Mouse (Mus musculus) lung, postnatal 4 days (tissue): ENCODE measurements around the gene Gm45785.

Experiments used
- DNase-seq, 2 experiments: peaks; one replicate each; pipeline ENCODE4 v3.0.0; 2021

Gene Gm45785

GRCm38 (mm10) chr7:140857550-140858505 lies 1.7 kb upstream of the Gm45785 start, which contains the start of gene Bet1l:
Bet1l (minus strand) TSS chr7:140857577.
- DNase-seq: peak in 1 of 2 experiments; percentile 31

DNA sequence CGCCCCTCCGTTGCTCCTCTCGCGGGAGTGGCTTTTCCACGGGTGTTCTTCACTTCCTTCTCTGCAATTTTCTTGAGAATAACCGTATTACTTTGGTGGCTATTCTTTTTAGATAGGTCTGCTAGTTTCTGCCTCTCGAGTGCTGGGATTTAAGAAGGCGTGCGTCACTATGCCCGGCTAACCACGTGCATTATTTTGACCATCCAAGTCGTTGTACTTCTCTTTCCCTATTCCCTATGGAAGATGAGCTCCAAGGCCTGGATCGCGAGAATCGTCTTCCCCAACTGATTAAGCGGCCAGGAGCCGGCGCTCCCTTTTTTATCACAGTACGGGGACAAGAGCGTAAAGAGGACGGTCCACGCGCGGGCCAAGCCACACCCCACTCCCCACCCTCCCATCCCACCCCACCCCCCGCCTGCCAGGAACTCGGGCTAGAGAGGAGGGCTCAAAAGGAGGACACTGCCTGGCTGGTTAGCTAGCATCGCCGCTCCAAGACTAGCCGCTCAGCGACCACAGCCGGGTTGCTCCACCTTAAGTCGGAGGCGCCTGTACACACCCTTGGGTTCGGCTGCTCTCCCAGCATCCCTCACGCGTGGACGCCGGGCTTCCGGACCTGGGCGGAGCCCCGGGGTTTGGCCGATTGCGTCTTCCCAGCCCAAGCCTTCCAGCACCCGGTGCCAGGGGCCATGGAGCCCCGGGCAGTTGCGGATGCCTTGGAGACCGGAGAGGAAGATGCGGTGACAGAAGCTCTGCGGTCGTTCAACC lies 836 bp upstream of the Gm45785 start, which contains the start of gene Ric8a:
Ric8a (plus strand) TSS at position 173 of the 765 bp plus-strand sequence.
- peak; percentile 93 to 94 for DNase-seq

DNA sequence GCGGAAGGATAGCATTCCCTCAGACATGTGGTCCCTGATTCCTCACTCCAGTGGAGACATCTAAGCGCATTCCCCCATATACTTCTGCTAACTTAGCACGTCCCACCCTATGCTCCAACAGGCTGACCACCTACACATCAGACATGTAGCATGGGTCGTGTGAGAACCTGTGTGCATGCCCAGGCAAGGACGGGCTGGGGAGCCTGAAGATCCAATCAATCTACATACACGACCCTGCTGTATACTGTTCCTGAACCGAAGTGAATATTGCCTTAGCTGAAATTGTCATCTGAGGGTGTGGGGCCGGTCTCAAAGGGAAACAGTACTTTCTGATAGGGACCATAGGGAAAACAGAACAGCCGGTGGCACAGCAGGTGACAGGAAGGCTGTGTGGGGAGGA lies 950 bp downstream of the Gm45785 start:
- no peak for DNase-seq

DNA sequence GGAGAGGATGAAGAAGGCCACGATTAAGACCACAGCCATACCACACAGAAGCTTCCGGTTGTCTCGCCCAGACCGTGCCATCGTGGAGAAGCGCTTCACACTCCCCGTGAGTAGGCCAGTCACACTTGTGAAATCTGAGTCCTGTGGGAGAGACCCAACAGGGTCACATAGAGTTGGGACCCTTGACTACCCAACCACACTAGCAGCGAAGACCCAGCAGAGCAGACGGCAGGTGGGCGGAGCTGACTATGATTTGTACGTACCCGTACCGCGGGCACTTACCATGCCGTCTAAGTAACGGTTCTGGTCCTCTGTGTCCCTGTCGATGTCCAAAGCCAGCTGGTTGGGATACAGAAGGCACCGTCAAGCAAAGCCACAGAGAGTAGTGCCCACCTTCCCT lies 1.6 kb downstream of the Gm45785 start:
- DNase-seq: no peak

DNA sequence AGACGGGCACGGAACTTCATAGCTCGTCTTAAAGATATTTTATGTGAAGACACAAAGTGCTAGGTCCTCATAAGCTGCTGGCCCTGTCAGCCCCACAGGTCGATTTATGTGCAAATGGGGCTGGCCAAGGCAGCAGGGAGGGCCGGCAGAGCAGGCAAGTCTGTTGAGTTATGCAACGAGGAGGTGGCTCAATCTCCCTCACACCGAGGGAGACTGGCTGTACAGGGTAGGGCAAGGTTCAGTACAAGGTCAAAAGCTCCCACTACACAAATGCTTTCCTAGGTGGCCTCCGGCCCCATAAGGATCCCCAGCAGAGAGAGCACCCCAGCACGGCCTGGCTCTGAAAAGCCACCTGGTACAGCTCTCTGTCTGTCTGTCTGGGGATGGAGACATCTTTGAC lies 2.7 kb downstream of the Gm45785 start:
- no peak for DNase-seq

- no peak for DNase-seq
These were observed 4.2 kb downstream of the Gm45785 start for GRCm38 (mm10) chr7:140851916-140852315.

- no peak for DNase-seq
These were observed 7.5 kb downstream of the Gm45785 start for GRCm38 (mm10) chr7:140848591-140848990.

DNA sequence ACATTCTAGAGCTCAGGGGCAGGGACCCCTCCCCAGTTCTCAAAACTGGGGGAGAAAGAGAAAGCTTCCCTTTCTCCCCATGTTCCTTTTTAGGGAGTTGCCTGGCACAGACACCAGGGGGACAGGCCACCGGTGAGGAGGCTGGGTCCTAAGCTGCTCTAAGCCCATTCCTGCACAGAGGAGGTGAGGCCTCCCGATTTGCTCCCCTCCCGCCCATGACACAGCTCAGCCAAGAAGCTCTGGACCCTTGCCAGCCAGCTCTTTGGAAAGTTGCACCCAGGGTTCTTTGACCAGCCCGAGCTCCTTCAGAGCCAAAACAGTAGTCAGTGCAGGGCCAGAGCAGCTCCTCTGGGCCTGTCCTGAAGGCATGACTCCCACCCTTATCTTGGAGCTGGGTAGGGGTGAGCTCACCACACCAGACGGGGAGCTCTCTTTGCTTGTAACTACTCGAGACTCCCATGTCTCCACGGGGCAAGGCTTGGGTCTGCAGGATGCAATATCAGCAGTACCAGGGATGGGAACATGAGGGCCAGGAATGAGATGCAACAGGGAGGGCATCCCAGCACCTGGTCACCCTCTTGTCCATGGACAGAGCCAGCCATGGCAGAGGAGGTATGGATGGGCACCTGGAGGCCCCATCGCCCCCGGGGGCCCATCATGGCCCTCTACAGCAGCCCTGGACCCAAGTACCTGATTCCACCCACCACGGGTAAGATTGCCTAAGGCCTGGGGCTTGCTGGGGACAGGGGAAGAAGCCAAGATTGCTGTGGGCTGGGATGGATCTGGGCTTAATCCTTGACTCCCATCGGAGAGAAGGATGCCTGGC lies 8.2 kb downstream of the Gm45785 start, which contains the start of gene Odf3:
Odf3 (plus strand) TSS at position 51 of the 826 bp plus-strand sequence.
- peak; percentile 44 to 55 for DNase-seq

DNA sequence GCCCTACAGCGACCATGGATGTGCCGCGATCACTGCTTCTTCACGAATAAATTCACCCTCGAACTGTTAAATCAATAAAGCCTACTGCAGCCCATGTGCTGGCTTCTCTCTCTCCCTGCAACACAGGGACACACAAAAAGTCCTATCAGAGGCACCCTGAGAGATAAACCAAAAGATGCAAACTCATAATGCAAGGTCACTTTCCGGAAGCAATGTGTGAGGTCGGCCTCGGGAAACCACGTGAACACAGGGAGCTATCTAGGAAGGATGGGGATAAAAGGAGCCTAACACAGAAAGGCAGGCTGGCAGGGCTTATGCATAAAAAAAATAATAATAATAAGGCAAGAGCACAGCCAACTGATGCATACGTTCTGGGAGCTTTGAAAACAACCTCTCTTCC lies 9.5 kb downstream of the Gm45785 start:
- no peak for DNase-seq

DNA sequence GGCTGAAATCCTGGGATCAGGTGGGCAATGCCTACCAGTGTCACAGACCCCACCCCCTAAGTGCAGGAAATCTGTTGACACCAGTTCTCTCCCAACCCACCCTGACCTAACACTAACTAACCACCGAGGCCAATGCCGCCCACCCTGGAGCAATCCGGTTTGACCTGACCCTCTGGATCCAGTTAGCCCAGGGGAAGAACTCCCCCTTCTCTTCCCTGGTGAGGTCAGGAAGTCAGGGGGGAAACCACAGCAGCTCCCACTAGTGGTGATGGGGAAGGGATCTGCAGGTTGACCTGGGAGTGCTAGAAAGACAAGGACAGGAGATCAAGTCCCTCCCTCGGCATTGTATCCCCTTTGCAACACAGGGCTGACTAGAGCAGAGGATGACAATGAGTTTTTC lies 10.4 kb downstream of the Gm45785 start:
- no peak for DNase-seq

GRCm38 (mm10) chr7:140844905-140845665 lies 11.0 kb downstream of the Gm45785 start, which contains the start of gene Scgb1c1:
Scgb1c1 (plus strand) TSS chr7:140845547.
- DNase-seq: peak; percentile 90 to 93

DNA sequence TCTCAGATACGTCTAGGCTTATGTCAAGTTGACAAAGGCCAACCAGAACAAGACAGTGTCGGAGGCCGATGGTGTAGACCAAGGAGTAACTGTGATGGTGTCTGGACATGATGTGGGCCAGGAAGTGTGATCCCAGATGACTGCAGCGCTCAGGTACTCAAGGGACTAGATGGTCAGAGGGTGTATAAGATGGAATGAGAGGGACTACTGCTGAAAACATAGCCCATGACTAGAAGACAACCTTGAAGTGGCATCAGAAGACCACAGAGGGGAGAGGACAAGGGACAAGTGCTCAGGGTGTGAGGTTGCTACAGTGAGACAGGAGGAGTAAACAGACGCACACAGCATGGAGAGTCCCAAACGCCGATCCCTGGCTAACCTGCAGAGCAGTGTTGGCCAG lies 12.3 kb downstream of the Gm45785 start:
- DNase-seq: no peak

DNA sequence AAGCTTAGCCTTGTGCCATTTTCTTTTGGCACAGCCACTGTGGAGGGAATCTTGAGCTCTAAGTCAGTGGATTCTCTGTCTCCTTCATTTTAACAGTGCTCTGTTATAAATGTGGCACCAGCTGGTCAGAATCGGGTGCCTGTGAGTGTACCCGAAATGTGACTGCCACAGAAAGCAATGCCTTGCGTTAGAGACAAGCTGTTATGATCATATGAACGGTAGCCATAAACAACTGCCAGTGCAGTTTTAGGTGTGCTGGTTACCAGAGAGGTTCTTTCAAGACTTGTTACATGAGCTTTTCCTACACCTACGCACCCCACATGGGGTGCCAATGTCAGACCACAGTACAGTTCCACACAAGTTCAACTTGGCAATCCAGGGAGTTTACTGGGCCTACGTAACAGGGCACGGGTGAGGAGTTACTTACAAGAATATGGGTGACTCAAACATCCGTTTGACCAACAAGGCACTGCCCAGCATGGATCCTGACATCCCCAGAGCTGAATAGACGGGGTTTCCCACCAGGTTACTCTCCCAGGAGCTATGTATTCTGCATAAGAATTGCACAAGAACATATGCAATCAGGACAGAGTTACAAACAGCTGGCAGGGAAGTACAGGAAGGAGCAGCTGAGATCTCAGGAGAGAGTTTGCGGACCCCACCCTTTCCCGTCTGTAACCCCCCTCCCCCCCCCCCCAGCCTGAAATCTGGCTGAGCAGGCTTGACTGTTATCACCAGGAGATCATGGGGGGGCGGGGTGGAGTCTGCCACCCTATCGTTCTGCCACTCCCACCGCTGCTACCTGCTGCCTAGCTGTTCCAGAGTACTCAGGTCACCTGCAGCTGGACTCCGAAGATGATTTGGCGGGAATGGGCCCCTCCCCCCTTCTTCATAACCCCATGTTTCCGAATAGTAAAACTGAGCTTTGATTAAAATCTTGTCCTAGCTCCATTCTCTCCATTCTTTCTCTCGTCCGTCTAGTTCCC lies 15.1 kb downstream of the Gm45785 start:
- DNase-seq: no peak

DNA sequence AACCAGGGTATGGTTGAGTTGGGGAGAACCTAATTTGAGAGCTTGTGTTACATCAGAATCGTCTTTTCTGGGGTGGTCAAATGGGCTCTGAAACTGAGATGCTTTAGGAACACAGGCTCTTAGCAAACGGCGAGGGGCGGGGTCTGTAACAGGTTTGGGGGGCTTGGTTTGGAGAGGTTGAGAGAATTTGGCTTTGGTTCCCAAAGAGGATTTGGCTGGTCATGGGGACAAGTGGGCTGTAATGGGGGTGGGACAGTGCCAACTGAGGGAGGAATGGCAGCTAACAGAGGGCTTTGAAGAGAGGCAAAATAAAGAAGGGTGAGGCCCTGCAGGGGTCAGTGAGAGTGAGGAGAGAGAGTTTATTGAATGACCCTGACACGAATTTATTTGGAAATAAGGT lies 16.6 kb downstream of the Gm45785 start:
- peak in 1 of 2 experiments; percentile 2 for DNase-seq

GRCm38 (mm10) chr7:140836243-140837115 lies 19.7 kb downstream of the Gm45785 start:
- DNase-seq: peak in 1 of 2 experiments; percentile 2

- DNase-seq: no peak
These were observed 20.4 kb downstream of the Gm45785 start for GRCm38 (mm10) chr7:140835758-140836087.

DNA sequence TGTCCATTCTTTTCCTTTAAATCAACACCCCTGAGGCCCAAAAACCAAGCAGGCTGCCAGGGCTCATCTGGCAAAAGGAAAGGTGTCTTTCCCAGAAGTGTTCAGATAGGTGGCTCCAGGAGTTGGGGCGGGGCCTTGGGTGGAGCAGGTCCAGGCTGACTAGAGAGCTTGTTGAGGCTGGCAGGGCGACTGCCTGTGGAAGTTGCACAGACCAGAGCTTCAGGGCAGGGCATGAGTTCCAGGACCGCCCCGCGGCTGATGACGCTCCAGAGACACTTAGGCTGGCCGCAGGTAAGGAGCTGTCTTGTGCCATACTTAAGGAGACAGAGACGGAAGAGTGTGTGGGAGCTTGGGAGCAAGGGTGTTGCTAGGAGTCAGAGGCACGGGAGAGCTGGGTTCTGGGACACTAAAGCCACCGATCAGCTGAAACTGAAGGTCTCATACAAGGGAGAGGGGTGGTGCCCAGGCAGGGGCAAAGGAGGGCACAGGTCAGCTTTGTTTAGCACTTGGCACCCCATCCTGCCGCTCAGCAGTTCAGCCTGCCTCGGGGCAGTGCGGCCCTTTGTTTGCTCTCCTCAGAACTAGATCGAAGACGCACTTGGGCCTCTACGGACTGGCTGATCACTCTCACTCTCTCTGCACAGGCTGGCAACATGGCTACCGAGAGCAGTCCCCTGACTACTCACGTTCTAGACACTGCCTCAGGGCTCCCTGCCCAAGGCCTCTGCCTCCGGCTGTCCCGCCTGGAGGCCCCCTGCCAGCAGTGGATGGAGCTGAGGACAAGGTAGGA lies 21.0 kb downstream of the Gm45785 start, which contains the start of gene Urah:
Urah (plus strand) TSS at position 51 of the 790 bp plus-strand sequence.
- DNase-seq: peak; percentile 36 to 68

GRCm38 (mm10) chr7:140833341-140833740 lies 22.8 kb downstream of the Gm45785 start:
- peak in 1 of 2 experiments; percentile 2 for DNase-seq
